ENCODE assay signal across 8 mouse cellular contexts in genomic region chr2:31294985-31295384, GRCm38 (mm10). TPM values are rescaled to one million over a fixed set of nuclear protein-coding genes. Genes with fewer than 3 reads are reported as not detected.
DNase-seq lines count a peak whose midpoint lies in the region; ATAC-seq and TF ChIP-seq lines count a peak whose summit lies in the region.

No protein-coding gene starts in this region.

- H3K4me2 ChIP-seq in forebrain, postnatal 0 days (ENCODE audit: low read depth) = no peak overlapping the region
- no peak overlapping the region for H3K4me2 ChIP-seq in forebrain, embryonic 12.5 days
- no peak overlapping the region for H3K4me2 ChIP-seq in heart, postnatal 0 days (ENCODE audit: low read depth, low read length)
- H3K4me2 ChIP-seq in midbrain, postnatal 0 days (ENCODE audit: low read depth, low read length, poor library complexity, severe bottlenecking) = no peak overlapping the region
- H3K4me2 ChIP-seq in stomach, postnatal 0 days (replicated peaks; ENCODE audit: low read depth) = no peak overlapping the region

- TF ChIP-seq EP300 in heart, postnatal 0 days (IDR thresholded peaks at IDR 0.05; ENCODE audit: low read depth) = no peak
- TF ChIP-seq EP300 in stomach, postnatal 0 days (optimal IDR thresholded peaks at IDR 0.05) = no peak

- H3K9me3 ChIP-seq in forebrain, postnatal 0 days (ENCODE audit: low read length) = no peaks in the 10 kb centered on the region
- H3K9me3 ChIP-seq in forebrain, embryonic 12.5 days = no peaks in the 10 kb centered on the region
- H3K9me3 ChIP-seq in heart, postnatal 0 days (replicated peaks; ENCODE audit: control insufficient read depth, low read length) = no peaks in the 10 kb centered on the region
- H3K9me3 ChIP-seq in midbrain, postnatal 0 days (ENCODE audit: low read length) = no peaks in the 10 kb centered on the region
- H3K9me3 ChIP-seq in stomach, postnatal 0 days (ENCODE audit: control insufficient read depth, low read length) = no peaks in the 10 kb centered on the region

- H3K4me3 ChIP-seq in forebrain, postnatal 0 days (ENCODE audit: low read depth, low read length) = no peak overlapping the region
- H3K4me3 ChIP-seq in forebrain, embryonic 12.5 days (replicated peaks) = no peak overlapping the region
- H3K4me3 ChIP-seq in heart, postnatal 0 days (ENCODE audit: low read depth, low read length) = no peak overlapping the region
- H3K4me3 ChIP-seq in midbrain, postnatal 0 days (ENCODE audit: low read depth, low read length) = no peak overlapping the region
- no peak overlapping the region for H3K4me3 ChIP-seq in stomach, postnatal 0 days (ENCODE audit: low read depth, low read length)

- H3K36me3 ChIP-seq in forebrain, postnatal 0 days (ENCODE audit: insufficient read depth) = peaks cover 39% of the 10 kb centered on the region
- peaks cover 14% of the 10 kb centered on the region; the same call in 1 of the 2 replicates for H3K36me3 ChIP-seq in forebrain, embryonic 12.5 days (replicated peaks)
- peaks cover 16% of the 10 kb centered on the region; the same call in 1 of the 2 replicates for H3K36me3 ChIP-seq in heart, postnatal 0 days (replicated peaks; ENCODE audit: control insufficient read depth, insufficient read depth, low read length)
- H3K36me3 ChIP-seq in midbrain, postnatal 0 days (ENCODE audit: insufficient read depth, low read length) = peaks cover 30% of the 10 kb centered on the region
- no peaks in the 10 kb centered on the region for H3K36me3 ChIP-seq in stomach, postnatal 0 days (ENCODE audit: control insufficient read depth, insufficient read depth, low read length)

- 2% methylated on average over 4 of the region's 4 CpGs for WGBS in forebrain, postnatal 0 days
- 1% methylated on average over 4 of the region's 4 CpGs for WGBS in forebrain, embryonic 12.5 days
- 4% methylated on average over 4 of the region's 4 CpGs for WGBS in heart, postnatal 0 days
- WGBS in midbrain, postnatal 0 days = 4% methylated on average over 4 of the region's 4 CpGs
- 4% methylated on average over 4 of the region's 4 CpGs for WGBS in stomach, postnatal 0 days

- peak; percentile 91 for TF ChIP-seq CTCF in forebrain, postnatal 0 days (IDR thresholded peaks at IDR 0.05; ENCODE audit: low read depth)
- peak; percentile 88 for TF ChIP-seq CTCF in heart, postnatal 0 days (IDR thresholded peaks at IDR 0.05; ENCODE audit: low read depth)
- TF ChIP-seq CTCF in midbrain, postnatal 0 days (IDR thresholded peaks at IDR 0.05) = peak; percentile 90
- TF ChIP-seq CTCF in stomach, postnatal 0 days (IDR thresholded peaks at IDR 0.05; ENCODE audit: low read depth) = peak; percentile 93

- no peak for ATAC-seq in forebrain, postnatal 0 days
- no peak for ATAC-seq in forebrain, embryonic 12.5 days (ENCODE audit: low FRiP score)
- ATAC-seq in heart, postnatal 0 days (ENCODE audit: insufficient read depth, low read depth) = no peak
- ATAC-seq in midbrain, postnatal 0 days (ENCODE audit: low FRiP score) = no peak
- ATAC-seq in stomach, postnatal 0 days (ENCODE audit: low FRiP score, low TSS enrichment) = no peak

- H3K4me1 ChIP-seq in forebrain, postnatal 0 days (ENCODE audit: insufficient read depth) = 0 out of 2 replicates have a peak, but pooled peaks cover 5% of the 10 kb centered on the region
- peaks cover 14% of the 10 kb centered on the region for H3K4me1 ChIP-seq in forebrain, embryonic 12.5 days
- peaks cover 4% of the 10 kb centered on the region for H3K4me1 ChIP-seq in heart, postnatal 0 days (ENCODE audit: control insufficient read depth, insufficient read depth)
- peaks cover 5% of the 10 kb centered on the region; the same call in 1 of the 2 replicates for H3K4me1 ChIP-seq in midbrain, postnatal 0 days (ENCODE audit: insufficient read depth, low read length)
- no peaks in the 10 kb centered on the region for H3K4me1 ChIP-seq in stomach, postnatal 0 days (replicated peaks; ENCODE audit: control insufficient read depth, insufficient read depth)

- no peaks in the 10 kb centered on the region for H3K27me3 ChIP-seq in forebrain, postnatal 0 days (ENCODE audit: insufficient read depth, low read length)
- H3K27me3 ChIP-seq in forebrain, embryonic 12.5 days = no peaks in the 10 kb centered on the region
- no peaks in the 10 kb centered on the region for H3K27me3 ChIP-seq in heart, postnatal 0 days (ENCODE audit: control insufficient read depth, insufficient read depth, low read length)
- no peaks in the 10 kb centered on the region for H3K27me3 ChIP-seq in midbrain, postnatal 0 days (ENCODE audit: insufficient read depth, low read length)
- no peaks in the 10 kb centered on the region for H3K27me3 ChIP-seq in stomach, postnatal 0 days (ENCODE audit: control insufficient read depth, insufficient read depth, low read length)

- no peak overlapping the region for H3K9ac ChIP-seq in forebrain, postnatal 0 days
- H3K9ac ChIP-seq in forebrain, embryonic 12.5 days = no peak overlapping the region
- no peak overlapping the region for H3K9ac ChIP-seq in heart, postnatal 0 days (replicated peaks; ENCODE audit: low read depth, low read length)
- no peak overlapping the region for H3K9ac ChIP-seq in midbrain, postnatal 0 days (replicated peaks; ENCODE audit: low read length, poor library complexity, severe bottlenecking)
- H3K9ac ChIP-seq in stomach, postnatal 0 days (ENCODE audit: low read length) = no peak overlapping the region

- peak; percentile 72 for DNase-seq in forebrain, postnatal 0 days
- peak; percentile 82 for DNase-seq in ZHBTc4 (ENCODE audit: low read depth, low spot score)
- peak; percentile 67 to 81 for DNase-seq in cerebellum, postnatal 4 days (ENCODE audit: low spot score in 2 of 2)
- peak; percentile 34 for DNase-seq in heart, postnatal 0 days (ENCODE audit: low spot score)
- DNase-seq in left cerebral cortex, adult 8-10 months (ENCODE audit: low spot score in 2 of 2) = peak; percentile 65 to 69
- DNase-seq in midbrain, postnatal 0 days (ENCODE audit: low spot score) = peak; percentile 59
- peak; percentile 76 for DNase-seq in stomach, postnatal 0 days (ENCODE audit: low spot score)

- H3K27ac ChIP-seq in forebrain, postnatal 0 days (ENCODE audit: low read depth, low read length) = no peak overlapping the region
- H3K27ac ChIP-seq in forebrain, embryonic 12.5 days = no peak overlapping the region
- H3K27ac ChIP-seq in heart, postnatal 0 days (ENCODE audit: low read depth) = no peak overlapping the region
- no peak overlapping the region for H3K27ac ChIP-seq in midbrain, postnatal 0 days (ENCODE audit: low read depth, low read length)
- no peak overlapping the region for H3K27ac ChIP-seq in stomach, postnatal 0 days (replicated peaks)

RNA-seq across cellular contexts. Expression of gene Hmcn2, which starts 19.2 kb away (rescaled TPM):
- total RNA-seq in forebrain, postnatal 0 days (2014; rRNA removed) = 0.23 and 0.24 TPM in 2 replicates
- polyA plus RNA-seq in forebrain, postnatal 0 days (2015; fragmentation: Nextera tagmentation; extraction: Ambion mirVana) = 0.33 and 0.39 TPM in 2 replicates
- 0.08 and 0.09 TPM in 2 replicates for polyA plus RNA-seq in forebrain, embryonic 12.5 days (2016; fragmentation: Nextera tagmentation; extraction: Ambion mirVana)
- 0.35 and 3.1 TPM in 2 replicates for total RNA-seq in heart, postnatal 0 days (2014; rRNA removed; ENCODE audit: low replicate concordance)
- 0.67 and 0.77 TPM in 2 replicates for polyA plus RNA-seq in heart, postnatal 0 days (2015; fragmentation: Nextera tagmentation; extraction: Ambion mirVana)
- 1 to 10 TPM in 1 of 4 experiments, under 1 TPM in 3; 0.28 to 1.1 (median 0.42) TPM for total RNA-seq in left cerebral cortex, adult 8-10 months (2022)
- 0.60 and 1.5 TPM in 2 replicates for total RNA-seq in midbrain, postnatal 0 days (2014; rRNA removed)
- 0.29 and 0.37 TPM in 2 replicates for polyA plus RNA-seq in midbrain, postnatal 0 days (2015; fragmentation: Nextera tagmentation; extraction: Ambion mirVana)
- polyA plus RNA-seq in stomach, postnatal 0 days (2015; fragmentation: Nextera tagmentation; extraction: Ambion mirVana) = 2.6 and 3.4 TPM in 2 replicates

RNA-seq across cellular contexts. Expression of gene Ncs1, which starts 49.4 kb away (rescaled TPM):
- 139 and 164 TPM in 2 replicates for total RNA-seq in forebrain, postnatal 0 days (2014; rRNA removed)
- 133 and 149 TPM in 2 replicates for polyA plus RNA-seq in forebrain, postnatal 0 days (2015; fragmentation: Nextera tagmentation; extraction: Ambion mirVana)
- polyA plus RNA-seq in forebrain, embryonic 12.5 days (2016; fragmentation: Nextera tagmentation; extraction: Ambion mirVana) = 65.3 and 70.0 TPM in 2 replicates
- 24.9 and 31.4 TPM in 2 replicates for total RNA-seq in heart, postnatal 0 days (2014; rRNA removed; ENCODE audit: low replicate concordance)
- polyA plus RNA-seq in heart, postnatal 0 days (2015; fragmentation: Nextera tagmentation; extraction: Ambion mirVana) = 17.7 and 18.6 TPM in 2 replicates
- 100 to 1,000 TPM; 207 to 245 (median 229) TPM for total RNA-seq in left cerebral cortex, adult 8-10 months (2022)
- 190 and 202 TPM in 2 replicates for total RNA-seq in midbrain, postnatal 0 days (2014; rRNA removed)
- polyA plus RNA-seq in midbrain, postnatal 0 days (2015; fragmentation: Nextera tagmentation; extraction: Ambion mirVana) = 181 and 183 TPM in 2 replicates
- polyA plus RNA-seq in stomach, postnatal 0 days (2015; fragmentation: Nextera tagmentation; extraction: Ambion mirVana) = 9.8 and 10.1 TPM in 2 replicates
